Mouse (Mus musculus) ES-E14 (cell line): ENCODE measurements around the gene Hs3st5. TPM values are rescaled to one million over a fixed set of nuclear protein-coding genes. Genes with fewer than 3 reads are reported as not detected.

Experiments used
- DNase-seq: peaks from one replicate; pipeline ENCODE4 v3.0.0-alpha.2; 2013; ENCODE audit warnings: low read depth, low spot score
- H3K27ac ChIP-seq: 2 replicates; pipeline ENCODE4 v1.5.1; 2012; ENCODE audit warnings: low read depth, mild to moderate bottlenecking, low read length, moderate library complexity, mixed read lengths; ENCODE audit not compliant: poor library complexity, insufficient read depth, severe bottlenecking
- H3K36me3 ChIP-seq: 2 replicates; pipeline ENCODE4 v1.6.1; 2012; ENCODE audit warnings: mild to moderate bottlenecking, low read length, moderate library complexity, mixed read lengths; ENCODE audit not compliant: control insufficient read depth, poor library complexity, insufficient read depth, severe bottlenecking
- H3K4me1 ChIP-seq, 2 experiments: fragments of 150-350 bp in 1 of 2; sonication (generic) in 1 of 2; 2 replicates each; pipeline ENCODE4 v1.6.1; 2012; ENCODE audit warnings: low read length in 2 of 2, mild to moderate bottlenecking in 1 of 2, mixed read lengths in 1 of 2; ENCODE audit not compliant: control insufficient read depth in 2 of 2, insufficient read depth in 2 of 2, poor library complexity in 1 of 2
- H3K4me3 ChIP-seq, 2 experiments: fragments of 150-350 bp in 1 of 2; sonication (generic) in 1 of 2; 2 replicates each; pipeline ENCODE4 v1.5.1; 2012; ENCODE audit warnings: low read length in 2 of 2, low read depth in 1 of 2, mild to moderate bottlenecking in 1 of 2, mixed read lengths in 1 of 2; ENCODE audit not compliant: insufficient read depth in 1 of 2, poor library complexity in 1 of 2, severe bottlenecking in 1 of 2
- H3K9ac ChIP-seq: 2 replicates; pipeline ENCODE4 v1.6.1; 2012; ENCODE audit warnings: low read depth, mild to moderate bottlenecking, low read length, mixed read lengths; ENCODE audit not compliant: poor library complexity, insufficient read depth, severe bottlenecking
- H3K9me3 ChIP-seq: fragments of 150-350 bp; sonication (generic); 2 replicates; pipeline ENCODE4 v1.6.1; 2012; ENCODE audit warnings: low read depth, mild to moderate bottlenecking, low read length; ENCODE audit not compliant: control insufficient read depth, insufficient read depth
- CHD2 ChIP-seq: IDR thresholded peaks from 2 replicates; pipeline ENCODE4 v1.6.1; 2014; ENCODE audit warnings: mild to moderate bottlenecking, low read depth, low read length, inconsistent platforms
- HCFC1 ChIP-seq: IDR thresholded peaks from 2 replicates; pipeline ENCODE4 v1.6.1; 2012; ENCODE audit warnings: low read length, inconsistent platforms, borderline replicate concordance; ENCODE audit not compliant: insufficient read depth
- MAFK ChIP-seq: IDR thresholded peaks from 2 replicates; pipeline ENCODE4 v1.6.1; 2014; ENCODE audit warnings: mild to moderate bottlenecking, low read depth, low read length, inconsistent platforms; ENCODE audit not compliant: insufficient read depth
- ZC3H11A ChIP-seq: IDR thresholded peaks from 2 replicates; pipeline ENCODE4 v1.6.1; 2012; ENCODE audit warnings: low read depth, mild to moderate bottlenecking, inconsistent platforms, low read length, borderline replicate concordance
- ZNF384 ChIP-seq: IDR thresholded peaks from 2 replicates; pipeline ENCODE4 v1.6.1; 2012; ENCODE audit warnings: low read depth, low read length, inconsistent platforms
- in situ Hi-C, 2 experiments: fragments of 600-800 bp; cut with MboI; formaldehyde crosslinking; loops; one replicate each; pipeline ENCODE4 v1.15.1; 2025; ENCODE audit warnings: low sequenced_read_pairs in 2 of 2, inconsistent platforms in 1 of 2; ENCODE audit not compliant: unreplicated experiment in 2 of 2
- total RNA-seq: library from RNA; depleted of rRNA; stranded (reverse); fragments of 300-350 nt; gene quantifications from 2 replicates; pipeline ENCODE4 v1.2.3, GENCODE M21; 2012

Hs3st5 gene
- total RNA-seq, 1 experiment, result 0.13 TPM

DNA sequence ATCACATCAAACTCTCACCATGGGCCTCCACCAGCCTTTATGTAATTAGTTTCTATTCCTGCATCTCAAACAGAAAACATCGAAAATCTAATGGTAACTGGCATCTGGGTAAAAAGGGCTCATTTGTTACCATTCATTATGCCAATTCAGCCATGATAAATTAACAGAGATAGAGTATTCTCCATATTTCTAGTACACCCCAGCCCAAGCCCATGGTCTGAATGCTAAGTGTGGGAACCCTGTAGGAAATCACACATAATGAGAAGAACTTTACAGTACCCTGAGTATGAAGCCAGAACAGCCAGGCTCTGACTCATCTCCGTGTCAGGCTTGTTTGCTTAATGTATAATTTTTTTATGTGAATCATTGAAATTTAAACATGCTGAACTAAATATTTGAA, 23.3 kb upstream of the Hs3st5 start:
- Histone ChIP-seq H3K9me3 (no peaks in the 10 kb centered on the region), H3K4me3 (no peak overlapping the region), H3K27ac (no peak overlapping the region), H3K36me3 (no peaks in the 10 kb centered on the region), H3K4me1 (no peaks in the 10 kb centered on the region), H3K9ac (no peak overlapping the region)
- in situ Hi-C loops, result no loop called here
- DNase-seq, result no peak
- TF ChIP-seq CHD2 (no peak), ZNF384 (no peak), ZC3H11A (no peak), MAFK (no peak), HCFC1 (no peak)

DNA sequence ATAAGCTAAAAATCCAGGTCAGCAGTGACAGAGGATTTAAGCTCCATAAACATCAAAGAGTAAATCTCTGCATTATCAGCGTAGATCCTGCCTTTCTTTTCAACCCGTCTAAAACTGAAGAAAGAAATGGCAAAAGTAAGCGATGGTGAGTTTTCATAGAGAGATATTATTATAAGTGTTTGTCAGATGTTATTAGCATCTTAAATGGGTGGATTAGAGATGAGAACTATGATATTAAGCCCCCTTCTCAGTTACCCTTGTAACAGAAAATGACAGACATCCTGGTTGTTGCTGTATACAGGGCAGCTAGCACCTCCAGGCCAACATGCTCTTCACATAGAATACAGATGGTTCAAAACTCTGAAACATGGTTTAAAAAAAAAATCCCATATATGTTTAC, 22.6 kb upstream of the Hs3st5 start:
- H3K4me3 ChIP-seq, result no peak overlapping the region
- no peaks in the 10 kb centered on the region for H3K36me3 ChIP-seq
- H3K27ac ChIP-seq, result no peak overlapping the region
- TF ChIP-seq ZNF384 (no peak), MAFK (no peak), CHD2 (no peak), ZC3H11A (no peak), HCFC1 (no peak)
- no peaks in the 10 kb centered on the region for H3K9me3 ChIP-seq
- in situ Hi-C loops, result no loop called here
- no peak for DNase-seq
- H3K9ac ChIP-seq, result no peak overlapping the region
- no peaks in the 10 kb centered on the region for H3K4me1 ChIP-seq

DNA sequence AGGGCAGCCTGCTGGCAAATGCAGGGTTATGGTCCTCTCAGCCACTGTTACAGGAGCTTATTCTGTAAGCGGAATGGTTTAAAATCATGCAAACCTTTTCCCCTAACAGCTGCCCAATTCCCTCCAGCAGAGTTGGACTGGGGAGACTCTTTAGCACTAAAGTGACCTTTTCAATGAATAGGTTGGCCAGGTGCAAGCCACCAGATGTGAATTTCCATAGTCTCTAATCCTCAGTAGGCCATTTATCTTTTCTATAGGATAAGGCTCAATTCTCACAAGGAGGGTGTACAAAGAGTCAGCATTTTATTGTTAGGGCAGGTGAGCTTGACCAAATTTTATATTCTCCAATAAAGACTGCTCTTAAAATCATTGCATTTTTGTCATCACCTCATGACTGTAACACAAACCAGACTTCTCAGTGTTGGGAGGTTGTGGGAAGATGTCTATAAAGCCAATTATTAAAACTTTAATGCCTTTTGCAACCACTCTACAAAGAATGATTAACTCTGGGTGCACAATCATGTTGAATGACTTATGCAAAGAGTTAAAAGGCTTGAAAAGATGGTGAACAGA, 21.8 kb upstream of the Hs3st5 start:
- no peaks in the 10 kb centered on the region for H3K4me1 ChIP-seq
- no peaks in the 10 kb centered on the region for H3K9me3 ChIP-seq
- TF ChIP-seq HCFC1, result no peak
- TF ChIP-seq MAFK, result no peak
- no peak overlapping the region for H3K4me3 ChIP-seq
- no peak overlapping the region for H3K27ac ChIP-seq
- in situ Hi-C loops, result no loop called here
- no peak for DNase-seq
- no peak overlapping the region for H3K9ac ChIP-seq
- no peaks in the 10 kb centered on the region for H3K36me3 ChIP-seq

DNA sequence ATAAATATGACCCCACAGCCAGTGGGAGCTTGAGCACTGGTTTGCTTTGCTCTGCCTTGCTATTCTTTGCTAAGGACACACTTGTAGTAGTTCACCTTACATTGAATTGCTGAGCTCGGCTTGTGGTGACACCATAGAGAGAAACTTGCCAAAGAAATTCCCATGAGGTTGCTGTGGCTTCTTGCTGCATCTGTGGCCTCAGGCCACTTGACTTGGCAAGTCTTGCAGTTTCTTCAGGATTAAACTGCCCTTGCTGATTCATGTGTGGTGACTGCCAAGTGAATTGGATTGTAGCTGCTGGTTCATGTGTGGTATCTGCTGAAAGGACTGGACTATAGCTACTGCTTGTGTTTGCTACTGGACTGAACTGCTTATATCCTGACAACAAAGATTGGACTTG, 13.0 kb upstream of the Hs3st5 start:
- TF ChIP-seq ZC3H11A (no peak), MAFK (no peak), ZNF384 (no peak), CHD2 (no peak), HCFC1 (no peak)
- no peaks in the 10 kb centered on the region for H3K9me3 ChIP-seq
- no peak for DNase-seq
- in situ Hi-C loops, result no loop called here
- no peak overlapping the region for H3K9ac ChIP-seq
- H3K4me1 ChIP-seq, result no peaks in the 10 kb centered on the region
- H3K4me3 ChIP-seq, result no peak overlapping the region
- H3K36me3 ChIP-seq, result no peaks in the 10 kb centered on the region
- no peak overlapping the region for H3K27ac ChIP-seq

DNA sequence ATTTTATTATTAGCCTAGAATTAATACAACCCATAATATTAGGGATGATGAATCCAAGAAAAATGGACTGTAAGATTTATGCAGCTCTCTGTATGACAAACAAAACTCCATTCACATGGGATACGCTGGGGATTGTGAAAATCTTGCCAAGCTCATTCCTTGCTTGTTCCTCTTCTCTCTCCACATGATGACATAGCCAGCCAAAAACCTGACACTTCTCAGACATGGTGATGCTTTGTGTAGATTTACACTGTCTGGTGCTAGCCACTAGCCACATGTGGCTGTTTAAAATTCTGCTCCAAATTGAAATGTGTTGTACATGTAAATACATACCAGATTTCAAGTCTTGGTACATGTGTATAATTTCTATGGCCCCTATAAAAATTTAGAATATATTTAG, 6.9 kb upstream of the Hs3st5 start:
- Histone ChIP-seq H3K9me3 (no peaks in the 10 kb centered on the region), H3K9ac (no peak overlapping the region), H3K36me3 (no peaks in the 10 kb centered on the region), H3K27ac (no peak overlapping the region), H3K4me3 (no peak overlapping the region), H3K4me1 (no peaks in the 10 kb centered on the region)
- TF ChIP-seq HCFC1, result no peak
- TF ChIP-seq ZC3H11A, result no peak
- TF ChIP-seq MAFK, result no peak
- no peak for TF ChIP-seq ZNF384
- in situ Hi-C loops, result no loop called here
- no peak for DNase-seq
